Mouse (Mus musculus) bone marrow macrophage, adult 2 months (primary cell): ENCODE measurements around the gene F10. TPM values are rescaled to one million over a fixed set of nuclear protein-coding genes. Genes with fewer than 3 reads are reported as not detected.
A peak's percentile ranks its signal among the peaks of the same experiment; 100 is the strongest.

Experiments
- H3K27ac ChIP-seq: 2 replicates; pipeline ENCODE4 v1.5.1; 2012; ENCODE audit warnings: low read depth, low read length; ENCODE audit not compliant: insufficient read depth
- H3K4me1 ChIP-seq: 2 replicates; pipeline ENCODE4 v1.6.1; 2012; ENCODE audit warnings: low read length; ENCODE audit not compliant: control insufficient read depth, insufficient read depth
- H3K4me3 ChIP-seq: 2 replicates; pipeline ENCODE4 v1.5.1; 2012; ENCODE audit warnings: mild to moderate bottlenecking, low read length, moderate library complexity; ENCODE audit not compliant: insufficient read depth
- CTCF ChIP-seq: IDR thresholded peaks from 2 replicates; pipeline ENCODE4 v1.5.1; 2012; ENCODE audit warnings: low read depth, mild to moderate bottlenecking, low read length, moderate library complexity
- POLR2A ChIP-seq: IDR thresholded peaks from 2 replicates; pipeline ENCODE4 v1.6.1; 2012; ENCODE audit warnings: mild to moderate bottlenecking, low read depth, low read length, borderline replicate concordance
- polyA plus RNA-seq: library from polyadenylated mRNA; stranded (reverse); fragments of >200 nt; gene quantifications from 2 replicates; pipeline ENCODE4 v1.2.4, GENCODE M21; 2012; ENCODE audit not compliant: missing spikeins, insufficient read depth, insufficient read length

The F10 gene
- polyA plus RNA-seq, result 2.5 and 3.9 TPM in 2 replicates

- TF ChIP-seq POLR2A (no peak), CTCF (no peak)
- Histone ChIP-seq H3K27ac (no peak within 1 kb of the TSS), H3K4me3 (no peak within 1 kb of the TSS), H3K4me1 (peaks cover 32% of the 10 kb centered on the region)
These were observed at the start of gene F10 for GRCm38 (mm10) chr8:13037015-13037414. Gene F10 (plus strand): TSS chr8:13037308.

GRCm38 (mm10) chr8:12987571-12987970 is 49.5 kb upstream of the F10 start:
- Histone ChIP-seq H3K4me3 (no peak overlapping the region), H3K27ac (no peak overlapping the region), H3K4me1 (peaks cover 13% of the 10 kb centered on the region)
- TF ChIP-seq CTCF (no peak), POLR2A (no peak)

DNA sequence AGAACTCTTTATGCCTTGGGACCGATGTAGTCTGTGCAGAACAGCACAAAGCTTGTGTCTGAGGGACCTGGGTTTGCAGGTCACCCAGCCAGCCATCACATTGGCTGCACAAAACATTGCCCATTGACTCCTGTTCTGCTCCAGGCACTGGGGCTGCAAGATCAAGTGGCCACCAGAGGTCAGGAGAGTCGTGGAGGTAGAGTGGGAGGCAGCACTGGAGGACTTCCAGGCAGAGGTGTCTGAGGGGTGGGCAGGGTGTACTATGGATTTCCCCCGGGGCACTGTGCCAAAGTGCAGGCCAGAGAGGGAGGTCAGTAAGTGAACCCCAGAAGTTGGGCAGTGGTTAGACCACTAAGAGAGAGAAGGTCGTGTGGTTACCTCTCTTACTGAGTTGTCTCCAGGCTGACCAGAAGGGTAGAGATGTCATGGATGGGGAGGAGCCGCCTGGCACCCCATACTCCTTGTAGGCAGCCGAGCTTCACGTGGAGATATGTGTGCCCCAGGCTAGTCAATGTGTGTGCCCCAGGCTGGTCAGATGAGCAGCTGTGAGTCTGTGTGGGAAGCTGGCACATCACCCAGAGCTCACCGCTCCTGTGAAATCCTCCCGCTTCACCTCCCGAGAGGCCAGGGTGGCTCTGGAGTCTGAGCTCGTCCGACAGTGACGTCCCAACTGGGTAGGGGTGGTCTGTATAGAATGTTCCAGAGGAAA is 48.2 kb upstream of the F10 start:
- Histone ChIP-seq H3K27ac (no peak overlapping the region), H3K4me3 (no peak overlapping the region), H3K4me1 (peaks cover 9% of the 10 kb centered on the region)
- peak; percentile 36; the same call in 1 of the 2 replicates for TF ChIP-seq CTCF
- no peak for TF ChIP-seq POLR2A

- no peaks in the 10 kb centered on the region for H3K4me1 ChIP-seq
- H3K4me3 ChIP-seq, result no peak overlapping the region
- H3K27ac ChIP-seq, result no peak overlapping the region
- TF ChIP-seq CTCF (no peak), POLR2A (no peak)
These were observed 45.7 kb upstream of the F10 start for GRCm38 (mm10) chr8:12991411-12991810.

DNA sequence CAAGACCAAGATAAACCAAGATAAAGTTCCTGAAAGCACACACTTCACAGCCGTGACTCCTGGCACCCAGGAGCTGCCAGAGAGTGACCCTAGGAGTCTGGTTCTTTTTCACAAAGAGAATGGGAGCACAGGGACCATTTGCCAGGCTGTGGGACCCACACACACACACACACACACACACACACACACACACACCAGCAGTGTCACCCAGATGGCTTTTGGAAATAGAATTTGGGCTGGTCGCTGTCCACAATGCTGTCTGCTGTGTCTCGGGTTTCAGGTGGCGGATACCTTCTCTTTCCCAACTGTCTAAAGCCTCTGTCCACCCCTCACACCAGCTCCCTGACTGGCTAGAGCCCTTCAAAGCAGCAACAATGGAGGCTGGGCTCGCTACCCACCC is 42.6 kb upstream of the F10 start:
- H3K27ac ChIP-seq, result no peak overlapping the region
- no peak overlapping the region for H3K4me3 ChIP-seq
- TF ChIP-seq CTCF (no peak), POLR2A (no peak)
- H3K4me1 ChIP-seq, result no peaks in the 10 kb centered on the region

GRCm38 (mm10) chr8:12995481-12995880 is 41.6 kb upstream of the F10 start:
- Histone ChIP-seq H3K27ac (no peak overlapping the region), H3K4me1 (no peaks in the 10 kb centered on the region), H3K4me3 (no peak overlapping the region)
- TF ChIP-seq CTCF, result no peak
- no peak for TF ChIP-seq POLR2A

- TF ChIP-seq POLR2A (no peak), CTCF (no peak)
- H3K4me3 ChIP-seq, result no peak overlapping the region
These were observed 40.3 kb upstream of the F10 start for GRCm38 (mm10) chr8:12996831-12997275.

DNA sequence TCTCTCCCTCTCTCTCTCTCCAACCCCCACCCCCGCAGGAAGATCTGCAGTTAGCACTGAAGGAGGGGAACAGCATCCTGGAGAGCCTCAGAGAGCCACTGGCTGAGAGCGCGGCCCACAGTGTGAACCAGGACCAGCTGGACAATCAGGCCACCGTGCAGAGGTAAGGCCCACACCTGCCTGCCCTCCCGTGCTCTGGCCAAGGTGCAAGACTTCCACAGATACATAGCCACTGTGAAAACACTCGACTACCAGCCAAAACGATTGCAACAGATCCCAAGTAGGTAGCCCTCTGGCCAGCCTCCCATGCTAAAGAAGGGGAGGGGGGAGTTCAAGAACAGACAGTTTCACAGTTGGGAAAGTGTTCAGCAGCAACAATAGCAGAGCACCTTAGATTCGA is 38.8 kb upstream of the F10 start:
- TF ChIP-seq POLR2A (no peak), CTCF (no peak)
- no peak overlapping the region for H3K4me3 ChIP-seq
- no peaks in the 10 kb centered on the region for H3K4me1 ChIP-seq
- H3K27ac ChIP-seq, result no peak overlapping the region

More at GRCm38 (mm10) chr8:12996831-12997275, 40.3 kb upstream of the F10 start:
- no peak overlapping the region for H3K27ac ChIP-seq
- H3K4me1 ChIP-seq, result no peaks in the 10 kb centered on the region

GRCm38 (mm10) chr8:12999793-13000192 is 37.3 kb upstream of the F10 start:
- Histone ChIP-seq H3K4me3 (no peak overlapping the region), H3K4me1 (no peaks in the 10 kb centered on the region), H3K27ac (no peak overlapping the region)
- TF ChIP-seq CTCF, result no peak
- no peak for TF ChIP-seq POLR2A

- Histone ChIP-seq H3K27ac (no peak overlapping the region), H3K4me1 (0 out of 2 replicates have a peak, but pooled peaks cover 3% of the 10 kb centered on the region), H3K4me3 (no peak overlapping the region)
- no peak for TF ChIP-seq CTCF
- TF ChIP-seq POLR2A, result no peak
These were observed 29.6 kb upstream of the F10 start for GRCm38 (mm10) chr8:13007458-13007857.
